Mouse (Mus musculus): ENCODE measurements around the gene Dnajc1.

Dnajc1 gene

DNA sequence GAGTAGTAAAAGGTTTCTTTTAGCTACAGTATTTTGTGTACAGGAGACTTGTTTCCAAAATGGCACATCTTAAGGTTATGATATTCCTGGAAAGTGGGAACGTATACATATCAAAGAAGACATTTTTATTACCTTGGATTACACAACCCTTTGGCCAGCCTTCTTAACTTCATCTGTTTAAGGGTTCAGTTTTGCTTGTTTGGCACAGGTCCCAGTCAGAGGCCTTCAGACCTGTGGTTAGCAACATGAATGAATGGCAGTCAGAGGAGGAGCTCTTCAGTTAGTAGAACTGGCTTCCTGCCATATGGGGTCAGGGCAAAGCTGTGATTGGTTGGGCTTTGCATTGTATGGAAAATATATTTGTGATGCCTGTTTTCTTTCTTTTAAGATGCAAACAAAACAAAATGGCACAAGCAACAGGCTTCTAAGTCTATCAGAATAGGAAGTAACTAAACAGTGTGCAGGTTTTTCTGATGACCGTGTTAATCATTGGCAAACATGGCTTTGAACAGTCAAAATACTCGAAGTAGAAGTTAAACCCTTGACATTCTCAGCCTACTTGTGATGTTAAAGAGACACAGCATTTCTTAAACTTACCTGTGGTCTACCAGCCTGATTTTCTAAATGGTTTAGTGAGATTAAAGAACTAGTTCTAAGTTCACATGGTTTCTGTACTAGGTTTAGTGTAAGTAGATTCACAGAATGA is 196.8 kb downstream of the Dnajc1 start:
- DNase-seq (ENCODE audit: low spot score in 2 of 2): no peak

DNA sequence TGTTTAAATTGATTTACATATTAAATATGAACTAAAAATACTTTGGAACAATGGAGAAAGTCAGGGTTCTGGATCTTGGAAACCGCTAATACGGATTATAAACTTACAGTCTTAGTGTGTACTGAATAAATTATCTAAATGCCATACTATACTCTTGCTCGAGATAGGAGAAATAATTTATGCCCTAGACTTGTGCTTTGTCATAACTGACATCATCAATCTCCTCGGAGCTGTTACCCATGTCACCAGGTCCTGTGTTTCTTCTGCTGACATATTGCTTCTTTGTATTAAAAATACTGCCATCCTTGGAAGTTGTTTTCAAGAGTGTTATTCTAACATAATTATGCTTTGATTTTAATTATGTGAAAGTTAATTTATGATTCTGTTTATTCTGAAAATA is 197.3 kb downstream of the Dnajc1 start:
- DNase-seq (ENCODE audit: low spot score in 2 of 2): no peak

DNA sequence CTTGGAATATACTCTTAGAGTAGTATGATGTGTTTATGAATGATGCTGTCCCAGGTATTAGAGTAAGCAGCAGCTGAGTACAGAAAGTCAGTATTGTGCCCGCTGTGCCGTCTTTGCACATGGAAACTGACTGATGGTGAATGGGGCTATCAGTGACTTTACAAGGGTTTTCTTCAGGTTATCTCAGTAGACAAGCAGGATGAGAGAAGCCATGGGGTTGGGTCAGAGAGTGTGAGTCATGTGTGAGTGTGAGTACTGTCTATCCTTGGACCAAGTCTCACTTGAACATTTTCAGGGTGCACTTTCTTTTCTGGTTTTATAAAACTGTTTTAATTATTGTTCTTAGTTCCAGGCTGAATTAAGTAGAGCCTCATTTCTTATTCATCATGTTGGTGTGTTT is 204.3 kb downstream of the Dnajc1 start:
- no peak for DNase-seq (ENCODE audit: low spot score in 2 of 2)

- no peak for DNase-seq (ENCODE audit: low spot score in 2 of 2)
Observed at GRCm38 (mm10) chr2:18183079-18183478, 209.6 kb downstream of the Dnajc1 start.

GRCm38 (mm10) chr2:18181631-18182030 is 211.0 kb downstream of the Dnajc1 start:
- DNase-seq (ENCODE audit: low spot score in 2 of 2): no peak

DNA sequence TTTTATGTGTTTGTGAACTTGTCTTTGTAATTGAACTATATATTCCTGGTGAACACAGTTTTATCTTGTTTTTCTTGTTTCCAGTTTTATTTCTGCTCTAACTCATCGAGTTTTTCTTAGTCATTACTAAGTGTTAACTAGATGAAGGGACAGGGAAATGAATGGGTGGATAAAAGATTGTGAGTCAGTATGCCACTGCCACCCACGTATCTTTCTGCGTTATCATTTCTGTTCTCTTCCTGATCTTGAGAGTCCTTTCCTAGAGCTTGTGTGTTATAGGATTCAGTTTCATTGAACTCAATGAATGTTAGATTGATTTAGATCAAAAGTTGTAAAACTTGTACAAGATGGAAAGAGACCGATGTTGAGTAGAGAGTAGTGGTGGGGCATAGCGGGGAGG is 212.3 kb downstream of the Dnajc1 start:
- no peak for DNase-seq (ENCODE audit: low spot score in 2 of 2)

GRCm38 (mm10) chr2:18176235-18176634 is 216.4 kb downstream of the Dnajc1 start:
- no peak for DNase-seq (ENCODE audit: low spot score in 2 of 2)

GRCm38 (mm10) chr2:18175234-18175633 is 217.4 kb downstream of the Dnajc1 start:
- DNase-seq (ENCODE audit: low spot score in 2 of 2): no peak

DNA sequence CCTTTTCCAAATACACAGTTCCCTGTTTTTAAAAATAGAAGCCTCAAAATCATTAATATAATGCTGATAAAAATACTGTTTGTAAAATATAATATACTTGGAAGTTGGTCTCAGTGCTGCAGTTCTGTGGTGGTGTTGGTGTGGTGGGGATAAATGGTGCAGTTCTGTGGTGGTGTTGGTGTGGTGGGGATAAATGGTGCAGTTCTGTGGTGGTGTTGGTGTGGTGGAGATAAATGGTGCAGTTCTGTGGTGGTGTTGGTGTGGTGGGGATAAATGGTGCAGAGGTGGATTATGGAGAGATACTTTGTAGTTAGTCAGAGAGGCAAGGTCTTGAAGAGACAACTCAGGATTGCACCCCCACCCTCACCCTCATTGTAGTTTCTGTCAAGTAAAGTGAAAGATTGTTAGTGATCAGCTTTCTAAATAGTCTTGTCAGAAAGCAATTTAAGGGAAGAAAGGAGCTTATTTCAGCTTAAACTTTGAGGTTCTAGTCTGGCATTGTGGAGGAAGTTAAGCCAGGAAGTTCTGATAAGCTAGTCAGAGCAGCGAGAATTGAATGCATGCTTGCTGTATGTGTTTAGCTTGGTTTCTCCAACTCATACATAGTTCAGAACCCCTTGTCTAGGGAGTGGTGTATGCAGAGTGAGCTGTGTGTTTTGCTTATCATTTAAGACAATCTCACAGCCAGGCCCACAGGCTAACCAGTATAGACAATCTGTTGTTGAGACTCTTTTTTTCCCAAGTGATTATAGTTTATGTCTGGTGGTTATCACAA is 223.3 kb downstream of the Dnajc1 start:
- DNase-seq (ENCODE audit: low spot score in 2 of 2): no peak

DNA sequence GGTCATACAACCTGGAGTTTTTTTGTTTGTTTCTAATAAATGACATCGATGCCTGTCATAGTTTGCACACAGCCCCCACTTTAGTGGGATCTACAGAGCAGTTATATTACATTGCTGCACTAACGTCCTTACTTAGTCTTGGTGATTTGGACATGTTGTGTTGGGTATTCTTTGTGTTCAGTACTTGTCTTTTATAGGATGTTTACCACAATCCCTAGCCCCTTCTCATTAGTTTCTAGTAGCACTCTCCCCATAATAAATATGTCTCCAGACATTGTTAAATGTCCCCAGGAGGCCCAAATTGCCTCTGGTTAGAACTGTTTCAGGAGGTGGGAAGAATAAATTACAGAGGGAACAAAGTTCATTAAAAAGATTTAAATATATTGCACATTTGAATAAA is 227.1 kb downstream of the Dnajc1 start:
- no peak for DNase-seq (ENCODE audit: low spot score in 2 of 2)

DNA sequence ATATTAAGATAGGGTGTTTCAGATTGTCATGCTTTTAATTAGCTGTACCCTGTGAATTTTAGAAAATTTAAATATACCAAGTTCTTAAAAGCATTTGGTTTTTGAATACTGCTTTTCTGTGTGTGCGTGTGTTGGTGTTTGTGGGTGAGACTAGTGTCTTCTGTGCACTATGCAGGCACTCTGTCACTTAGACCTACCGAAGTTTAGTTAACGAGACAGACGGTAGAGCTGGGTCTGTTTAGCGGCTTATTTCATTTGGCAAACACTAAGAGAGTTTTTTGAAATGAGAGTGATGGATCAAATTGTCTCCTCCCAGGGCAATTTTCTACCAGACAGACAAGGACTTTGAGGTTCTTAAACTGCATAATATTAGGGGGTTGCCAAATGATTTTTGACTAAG is 231.6 kb downstream of the Dnajc1 start:
- DNase-seq (ENCODE audit: low spot score in 2 of 2): no peak

DNA sequence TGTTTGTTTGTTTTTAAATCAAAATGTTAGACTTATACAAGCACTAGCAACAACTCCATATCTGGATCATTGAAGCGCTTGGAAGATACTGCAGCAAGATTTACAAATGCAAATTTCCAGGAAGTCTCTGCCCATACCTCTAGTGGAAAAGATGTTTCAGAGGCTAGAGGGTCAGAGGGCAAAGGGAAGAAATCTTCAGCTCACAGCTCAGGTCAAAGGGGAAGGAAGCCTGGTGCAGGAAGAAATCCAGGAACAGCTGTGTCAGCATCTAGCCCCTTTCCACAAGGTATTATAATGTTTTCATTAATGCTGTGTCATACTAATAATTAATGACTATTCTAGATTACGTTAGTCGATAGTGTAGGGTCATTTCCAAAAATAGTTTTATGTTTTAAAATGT is 233.2 kb downstream of the Dnajc1 start:
- DNase-seq (ENCODE audit: low spot score in 2 of 2): no peak

DNA sequence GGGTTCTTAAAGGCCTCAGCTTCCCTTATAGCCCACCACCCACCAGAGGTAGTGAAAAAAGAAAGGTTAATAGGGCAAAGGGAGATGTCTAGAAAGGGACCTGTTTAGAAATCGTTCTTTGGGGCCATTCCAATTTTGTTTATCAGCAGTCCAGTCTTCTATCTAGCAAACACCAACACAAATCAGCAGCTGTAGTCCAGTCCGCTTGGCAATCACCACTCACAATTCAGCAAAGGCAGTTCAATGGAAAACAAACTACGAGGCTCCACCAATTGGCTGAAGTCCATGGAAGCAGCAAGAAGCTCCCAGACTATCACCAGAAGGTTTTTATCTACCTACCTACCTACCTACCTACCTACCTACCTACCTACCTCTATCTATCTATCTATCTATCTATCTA is 236.5 kb downstream of the Dnajc1 start:
- DNase-seq (ENCODE audit: low spot score in 2 of 2): no peak
